Mouse (Mus musculus): ENCODE measurements around the gene Ttll10. TPM values are rescaled to one million over a fixed set of nuclear protein-coding genes. Genes with fewer than 3 reads are reported as not detected.

The Ttll10 gene
- polyA plus RNA-seq, 2 experiments = 2.6 to 4.2 TPM

- H3K9me3 ChIP-seq (ENCODE audit: control insufficient read depth, low read length) = no peaks in the 10 kb centered on the region
- no peak overlapping the region for H3K9ac ChIP-seq (ENCODE audit: low read depth, low read length, severe bottlenecking)
- H3K4me2 ChIP-seq (replicated peaks; ENCODE audit: low read depth, low read length, severe bottlenecking) = no peak overlapping the region
- H3K4me3 ChIP-seq (replicated peaks; ENCODE audit: low read length) = no peak overlapping the region
- no peaks in the 10 kb centered on the region for H3K36me3 ChIP-seq (ENCODE audit: control insufficient read depth, insufficient read depth, low read length)
- no peak for TF ChIP-seq POLR2A (IDR thresholded peaks at IDR 0.05; ENCODE audit: borderline replicate concordance, extremely low read depth, insufficient read depth, insufficient read length)
- no peak for ATAC-seq (ENCODE audit: low FRiP score, low read depth)
- no peak for DNase-seq (ENCODE audit: low spot score)
- no peaks in the 10 kb centered on the region for H3K4me1 ChIP-seq (ENCODE audit: control insufficient read depth, insufficient read depth, low read length)
- H3K27me3 ChIP-seq (ENCODE audit: control insufficient read depth, insufficient read depth, low read length) = no peaks in the 10 kb centered on the region
- H3K27ac ChIP-seq (replicated peaks; ENCODE audit: low read depth, low read length) = no peak overlapping the region
- 44% methylated on average over 9 of the region's 9 CpGs for WGBS
Observed at GRCm38 (mm10) chr4:156097770-156098366, 38.7 kb upstream of the Ttll10 start.

GRCm38 (mm10) chr4:156096191-156096590 lies 37.0 kb upstream of the Ttll10 start:
- no peak overlapping the region for H3K4me3 ChIP-seq (replicated peaks; ENCODE audit: low read length)
- DNase-seq (ENCODE audit: low spot score) (no peak), ATAC-seq (ENCODE audit: low FRiP score, low read depth) (no peak)
- no peaks in the 10 kb centered on the region for H3K9me3 ChIP-seq (ENCODE audit: control insufficient read depth, low read length)
- no peaks in the 10 kb centered on the region for H3K27me3 ChIP-seq (ENCODE audit: control insufficient read depth, insufficient read depth, low read length)
- H3K36me3 ChIP-seq (ENCODE audit: control insufficient read depth, insufficient read depth, low read length) = no peaks in the 10 kb centered on the region
- 91% methylated on average over 1 of the region's 1 CpGs for WGBS
- no peak overlapping the region for H3K27ac ChIP-seq (replicated peaks; ENCODE audit: low read depth, low read length)
- no peak overlapping the region for H3K4me2 ChIP-seq (replicated peaks; ENCODE audit: low read depth, low read length, severe bottlenecking)
- no peaks in the 10 kb centered on the region for H3K4me1 ChIP-seq (ENCODE audit: control insufficient read depth, insufficient read depth, low read length)
- TF ChIP-seq POLR2A (IDR thresholded peaks at IDR 0.05; ENCODE audit: borderline replicate concordance, extremely low read depth, insufficient read depth, insufficient read length) = no peak
- no peak overlapping the region for H3K9ac ChIP-seq (ENCODE audit: low read depth, low read length, severe bottlenecking)

GRCm38 (mm10) chr4:156093758-156094157 lies 34.5 kb upstream of the Ttll10 start:
- no peak overlapping the region for H3K27ac ChIP-seq (replicated peaks; ENCODE audit: low read depth, low read length)
- no peak for ATAC-seq (ENCODE audit: low FRiP score, low read depth)
- no peak overlapping the region for H3K9ac ChIP-seq (ENCODE audit: low read depth, low read length, severe bottlenecking)
- H3K4me3 ChIP-seq (replicated peaks; ENCODE audit: low read length) = no peak overlapping the region
- H3K36me3 ChIP-seq (ENCODE audit: control insufficient read depth, insufficient read depth, low read length) = no peaks in the 10 kb centered on the region
- H3K27me3 ChIP-seq (ENCODE audit: control insufficient read depth, insufficient read depth, low read length) = no peaks in the 10 kb centered on the region
- no peak for TF ChIP-seq POLR2A (IDR thresholded peaks at IDR 0.05; ENCODE audit: borderline replicate concordance, extremely low read depth, insufficient read depth, insufficient read length)
- H3K4me1 ChIP-seq (ENCODE audit: control insufficient read depth, insufficient read depth, low read length) = no peaks in the 10 kb centered on the region
- H3K4me2 ChIP-seq (replicated peaks; ENCODE audit: low read depth, low read length, severe bottlenecking) = no peak overlapping the region
- WGBS = 84% methylated on average over 5 of the region's 5 CpGs
- H3K9me3 ChIP-seq (ENCODE audit: control insufficient read depth, low read length) = no peaks in the 10 kb centered on the region
- no peak for DNase-seq (ENCODE audit: low spot score)

GRCm38 (mm10) chr4:156092765-156093164 lies 33.6 kb upstream of the Ttll10 start:
- Histone ChIP-seq H3K9me3 (ENCODE audit: control insufficient read depth, low read length) (no peaks in the 10 kb centered on the region), H3K4me2 (replicated peaks; ENCODE audit: low read depth, low read length, severe bottlenecking) (no peak overlapping the region), H3K27me3 (ENCODE audit: control insufficient read depth, insufficient read depth, low read length) (no peaks in the 10 kb centered on the region), H3K27ac (replicated peaks; ENCODE audit: low read depth, low read length) (no peak overlapping the region), H3K4me1 (ENCODE audit: control insufficient read depth, insufficient read depth, low read length) (no peaks in the 10 kb centered on the region), H3K36me3 (ENCODE audit: control insufficient read depth, insufficient read depth, low read length) (no peaks in the 10 kb centered on the region), H3K4me3 (replicated peaks; ENCODE audit: low read length) (no peak overlapping the region), H3K9ac (ENCODE audit: low read depth, low read length, severe bottlenecking) (no peak overlapping the region)
- DNase-seq (ENCODE audit: low spot score) = no peak
- 71% methylated on average over 1 of the region's 1 CpGs for WGBS
- no peak for ATAC-seq (ENCODE audit: low FRiP score, low read depth)
- TF ChIP-seq POLR2A (IDR thresholded peaks at IDR 0.05; ENCODE audit: borderline replicate concordance, extremely low read depth, insufficient read depth, insufficient read length) = no peak

GRCm38 (mm10) chr4:156091236-156091635 lies 32.0 kb upstream of the Ttll10 start:
- H3K9ac ChIP-seq (ENCODE audit: low read depth, low read length, severe bottlenecking) = no peak overlapping the region
- H3K4me2 ChIP-seq (replicated peaks; ENCODE audit: low read depth, low read length, severe bottlenecking) = no peak overlapping the region
- H3K9me3 ChIP-seq (ENCODE audit: control insufficient read depth, low read length) = no peaks in the 10 kb centered on the region
- no peak overlapping the region for H3K4me3 ChIP-seq (replicated peaks; ENCODE audit: low read length)
- no peak for DNase-seq (ENCODE audit: low spot score)
- H3K27ac ChIP-seq (replicated peaks; ENCODE audit: low read depth, low read length) = no peak overlapping the region
- no peak for ATAC-seq (ENCODE audit: low FRiP score, low read depth)
- no peaks in the 10 kb centered on the region for H3K27me3 ChIP-seq (ENCODE audit: control insufficient read depth, insufficient read depth, low read length)
- TF ChIP-seq POLR2A (IDR thresholded peaks at IDR 0.05; ENCODE audit: borderline replicate concordance, extremely low read depth, insufficient read depth, insufficient read length) = no peak
- no peaks in the 10 kb centered on the region for H3K4me1 ChIP-seq (ENCODE audit: control insufficient read depth, insufficient read depth, low read length)
- 73% methylated on average over 1 of the region's 1 CpGs for WGBS
- H3K36me3 ChIP-seq (ENCODE audit: control insufficient read depth, insufficient read depth, low read length) = no peaks in the 10 kb centered on the region
